Mouse (Mus musculus): Measurements from ENCODE around the gene Cfap77. TPM values are rescaled to one million over a fixed set of nuclear protein-coding genes. Genes with fewer than 3 reads are reported as not detected.

The Cfap77 gene
- polyA plus RNA-seq, 1 experiment from 2014 or later, result 0.35 TPM

DNA sequence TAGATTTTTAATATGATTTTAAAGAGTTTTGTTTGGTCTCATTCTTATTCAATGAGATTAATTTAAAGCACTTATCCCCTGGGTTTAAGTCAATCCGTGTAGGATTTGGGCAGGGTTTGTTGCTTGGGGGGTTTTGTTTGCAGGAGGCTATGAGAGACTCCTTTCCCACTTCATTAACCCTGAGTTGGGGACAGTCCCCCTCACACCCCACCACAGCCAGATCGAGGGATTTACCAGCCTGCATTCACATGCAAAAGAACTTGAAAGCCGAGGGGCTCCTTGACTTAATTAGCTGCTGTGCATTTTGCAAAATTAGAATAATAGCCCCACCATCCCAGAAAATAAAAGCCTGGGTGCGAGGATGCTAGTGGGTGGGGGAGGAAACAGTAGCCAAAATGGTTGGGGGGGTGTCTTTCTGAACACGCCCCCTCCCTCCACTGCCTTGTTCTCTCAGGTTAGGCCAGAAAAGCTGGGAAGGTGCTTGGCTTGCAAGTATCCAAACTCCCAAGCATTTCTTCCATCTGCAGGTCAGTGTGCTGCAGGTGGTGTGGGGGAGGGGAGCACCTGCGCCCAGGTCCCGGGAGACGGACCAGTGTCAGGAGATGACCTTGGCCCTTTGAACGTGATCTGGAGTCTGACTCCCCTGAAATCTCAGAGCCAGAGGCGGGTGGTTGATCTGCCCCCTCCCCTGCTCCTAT is 147.0 kb downstream of the Cfap77 start:
- no peak for ATAC-seq (replicated peaks; ENCODE audit: low FRiP score)
- peaks cover 71% of the 10 kb centered on the region for H3K27me3 ChIP-seq

DNA sequence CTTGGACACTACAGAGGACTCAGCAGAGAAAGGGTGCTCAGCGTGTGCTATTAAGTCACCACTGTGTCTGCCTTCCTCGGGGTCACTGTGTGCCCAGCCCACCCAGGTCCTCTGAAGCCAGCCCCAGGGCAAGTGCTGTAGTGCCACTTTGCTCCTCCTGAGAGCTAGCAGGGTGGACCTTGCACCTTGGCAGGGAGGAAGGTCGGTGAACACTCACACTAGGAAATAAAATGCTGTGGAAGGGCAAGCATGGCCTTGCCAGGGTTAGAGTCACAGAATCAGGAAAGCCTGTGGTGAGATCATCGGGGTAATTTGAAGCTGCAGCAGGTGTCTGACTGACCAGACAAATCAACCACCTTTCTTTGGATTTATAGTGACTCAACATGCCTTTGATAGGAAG is 149.3 kb downstream of the Cfap77 start:
- 52% methylated on average over 4 of the region's 4 CpGs for WGBS
- no peak for ATAC-seq (replicated peaks; ENCODE audit: low FRiP score)
- H3K4me1 ChIP-seq, result peaks cover 23% of the 10 kb centered on the region
- H3K4me3 ChIP-seq (replicated peaks), result no peak overlapping the region
- H3K27ac ChIP-seq, result no peak overlapping the region
- H3K4me2 ChIP-seq, result no peak overlapping the region
- H3K9ac ChIP-seq, result no peak overlapping the region
- peaks cover 33% of the 10 kb centered on the region for H3K36me3 ChIP-seq
- H3K27me3 ChIP-seq, result peaks cover 48% of the 10 kb centered on the region
- H3K9me3 ChIP-seq (replicated peaks), result no peaks in the 10 kb centered on the region

More for the DNA sequence above, 147.0 kb downstream of the Cfap77 start:
- Histone ChIP-seq H3K9me3 (replicated peaks) (no peaks in the 10 kb centered on the region), H3K4me1 (peaks cover 29% of the 10 kb centered on the region), H3K36me3 (peaks cover 22% of the 10 kb centered on the region), H3K4me2 (peak overlapping the region; percentile 58), H3K4me3 (replicated peaks) (peak overlapping the region; percentile 31), H3K27ac (no peak overlapping the region), H3K9ac (no peak overlapping the region)
- WGBS, result 2% methylated on average over 10 of the region's 10 CpGs

DNA sequence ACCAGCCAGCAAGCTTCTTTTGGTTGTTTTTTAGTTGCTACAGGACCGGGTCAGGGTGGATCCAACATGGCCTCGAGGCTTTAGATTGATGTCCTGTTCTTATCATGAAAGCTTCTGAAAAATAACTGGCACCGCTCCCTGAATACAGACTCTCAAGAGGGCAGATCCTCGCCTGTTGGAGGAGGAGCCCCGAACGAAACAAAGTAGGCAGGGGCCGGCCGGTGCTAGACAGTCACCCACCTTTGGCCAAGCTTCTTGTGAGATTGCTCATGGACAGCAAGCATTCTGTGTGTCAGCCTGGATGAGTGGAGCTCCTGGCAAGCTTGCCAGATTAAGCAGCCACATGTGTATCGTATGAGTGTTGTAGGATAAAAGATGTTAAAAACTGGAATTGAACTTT is 150.1 kb downstream of the Cfap77 start:
- peaks cover 41% of the 10 kb centered on the region for H3K27me3 ChIP-seq
- H3K36me3 ChIP-seq, result peaks cover 40% of the 10 kb centered on the region
- H3K9me3 ChIP-seq (replicated peaks), result no peaks in the 10 kb centered on the region
- 84% methylated on average over 9 of the region's 9 CpGs for WGBS
- no peak for ATAC-seq (replicated peaks; ENCODE audit: low FRiP score)
- H3K4me1 ChIP-seq, result peaks cover 22% of the 10 kb centered on the region
- H3K4me3 ChIP-seq (replicated peaks), result no peak overlapping the region
- no peak overlapping the region for H3K9ac ChIP-seq
- no peak overlapping the region for H3K4me2 ChIP-seq
- no peak overlapping the region for H3K27ac ChIP-seq

DNA sequence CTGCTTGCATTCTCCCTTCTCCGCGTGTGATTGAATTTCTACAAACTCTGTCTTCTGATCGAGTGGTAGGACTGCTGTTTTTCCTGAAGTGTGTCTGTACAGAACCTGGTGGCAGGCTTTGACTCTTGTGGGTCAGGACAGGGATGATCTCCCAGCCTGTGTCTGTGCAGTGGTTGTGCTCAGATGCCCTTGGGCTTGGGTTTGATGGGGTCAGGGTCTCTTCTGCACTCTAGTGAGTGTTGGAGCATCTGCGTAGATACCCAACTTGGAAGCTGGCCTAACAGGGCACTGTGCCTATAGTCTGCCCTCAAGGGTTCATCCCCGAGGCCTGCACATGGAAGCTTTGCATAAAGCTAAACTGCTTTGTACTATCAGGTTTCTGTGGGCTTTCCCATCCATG is 151.0 kb downstream of the Cfap77 start:
- no peak overlapping the region for H3K27ac ChIP-seq
- H3K27me3 ChIP-seq, result peaks cover 32% of the 10 kb centered on the region
- 78% methylated on average over 5 of the region's 5 CpGs for WGBS
- no peaks in the 10 kb centered on the region for H3K9me3 ChIP-seq (replicated peaks)
- H3K4me2 ChIP-seq, result no peak overlapping the region
- no peak for ATAC-seq (replicated peaks; ENCODE audit: low FRiP score)
- peaks cover 47% of the 10 kb centered on the region for H3K36me3 ChIP-seq
- no peak overlapping the region for H3K4me3 ChIP-seq (replicated peaks)
- no peak overlapping the region for H3K9ac ChIP-seq
- peaks cover 13% of the 10 kb centered on the region for H3K4me1 ChIP-seq

DNA sequence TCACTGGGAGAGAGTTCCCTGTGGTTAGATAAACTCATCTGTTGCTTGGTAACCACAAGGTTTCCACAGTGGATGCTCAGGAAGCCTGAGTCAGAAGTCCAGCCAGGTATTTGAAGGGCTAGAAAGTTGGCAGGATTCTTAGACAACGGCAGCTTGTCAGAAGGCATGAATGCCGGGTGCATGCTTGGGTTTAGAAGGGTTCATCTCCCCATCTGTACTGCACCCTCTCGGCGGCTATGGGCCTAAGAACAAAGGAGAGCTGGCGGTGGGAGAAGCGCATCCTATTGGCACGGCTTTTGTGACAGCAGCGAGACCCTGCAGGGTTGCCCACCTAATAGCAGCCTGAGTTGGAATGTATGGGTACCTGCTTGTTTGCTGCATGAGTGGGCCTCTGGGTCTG is 152.6 kb downstream of the Cfap77 start:
- peaks cover 53% of the 10 kb centered on the region for H3K36me3 ChIP-seq
- no peak overlapping the region for H3K4me2 ChIP-seq
- H3K27ac ChIP-seq, result no peak overlapping the region
- H3K4me3 ChIP-seq (replicated peaks), result no peak overlapping the region
- 91% methylated on average over 8 of the region's 8 CpGs for WGBS
- ATAC-seq (replicated peaks; ENCODE audit: low FRiP score), result no peak
- H3K9me3 ChIP-seq (replicated peaks), result no peaks in the 10 kb centered on the region
- H3K27me3 ChIP-seq, result peaks cover 16% of the 10 kb centered on the region
- H3K4me1 ChIP-seq, result no peaks in the 10 kb centered on the region
- no peak overlapping the region for H3K9ac ChIP-seq

DNA sequence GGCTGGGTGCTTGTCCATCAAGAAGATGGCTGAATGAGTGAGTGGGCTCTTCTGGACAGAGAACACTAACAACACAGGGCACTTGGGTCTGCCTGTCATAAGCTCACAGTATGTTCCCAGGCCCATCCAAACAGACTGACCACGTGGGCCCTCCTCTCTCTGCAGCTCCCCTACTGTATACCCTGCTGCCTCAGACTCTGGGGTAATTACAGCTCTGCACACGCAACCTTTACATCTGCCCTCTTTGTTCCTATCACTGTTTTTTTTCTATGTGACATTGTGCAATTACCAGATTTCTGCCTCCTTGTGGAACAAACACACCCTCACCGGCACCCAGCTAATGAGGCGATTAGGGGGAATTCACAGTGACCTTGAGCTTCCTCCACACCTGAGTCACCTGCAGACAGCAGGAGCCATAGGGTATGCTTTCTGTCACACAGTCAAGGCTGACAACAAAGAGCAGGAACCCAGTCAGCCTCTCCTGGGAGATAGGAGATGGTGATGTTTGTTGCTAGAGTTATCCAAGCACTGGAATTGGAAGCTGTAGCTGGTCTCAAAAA is 157.4 kb downstream of the Cfap77 start:
- no peaks in the 10 kb centered on the region for H3K9me3 ChIP-seq (replicated peaks)
- H3K4me3 ChIP-seq (replicated peaks), result no peak overlapping the region
- no peak overlapping the region for H3K4me2 ChIP-seq
- ATAC-seq (replicated peaks; ENCODE audit: low FRiP score), result no peak
- H3K27ac ChIP-seq, result no peak overlapping the region
- H3K27me3 ChIP-seq, result no peaks in the 10 kb centered on the region
- peaks cover 68% of the 10 kb centered on the region for H3K36me3 ChIP-seq
- no peak overlapping the region for H3K9ac ChIP-seq
- no peaks in the 10 kb centered on the region for H3K4me1 ChIP-seq
- 79% methylated on average over 4 of the region's 4 CpGs for WGBS

DNA sequence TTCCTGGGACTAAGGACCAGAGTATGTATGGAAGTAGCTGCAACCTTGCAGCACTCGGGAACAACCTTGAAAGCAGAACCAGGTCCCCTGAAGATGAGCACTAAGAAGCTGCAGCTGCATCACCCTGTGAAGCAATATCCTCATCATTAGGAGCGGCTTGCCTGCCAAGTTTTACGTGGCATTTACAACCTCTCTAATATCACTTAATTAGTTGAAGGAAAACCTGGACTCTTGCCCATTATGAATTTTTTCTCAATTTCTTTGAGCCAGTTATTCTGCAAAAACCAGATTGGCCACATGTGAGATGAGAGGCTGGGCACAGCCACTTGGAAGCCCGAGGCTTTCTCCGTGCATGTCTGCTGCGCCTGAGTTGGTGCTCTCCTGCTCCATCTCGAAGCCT is 159.0 kb downstream of the Cfap77 start:
- Histone ChIP-seq H3K9me3 (replicated peaks) (no peaks in the 10 kb centered on the region), H3K36me3 (peaks cover 75% of the 10 kb centered on the region), H3K4me3 (replicated peaks) (no peak overlapping the region), H3K27ac (no peak overlapping the region), H3K9ac (no peak overlapping the region), H3K27me3 (no peaks in the 10 kb centered on the region), H3K4me1 (no peaks in the 10 kb centered on the region), H3K4me2 (no peak overlapping the region)
- 80% methylated on average over 7 of the region's 7 CpGs for WGBS
- no peak for ATAC-seq (replicated peaks; ENCODE audit: low FRiP score)

DNA sequence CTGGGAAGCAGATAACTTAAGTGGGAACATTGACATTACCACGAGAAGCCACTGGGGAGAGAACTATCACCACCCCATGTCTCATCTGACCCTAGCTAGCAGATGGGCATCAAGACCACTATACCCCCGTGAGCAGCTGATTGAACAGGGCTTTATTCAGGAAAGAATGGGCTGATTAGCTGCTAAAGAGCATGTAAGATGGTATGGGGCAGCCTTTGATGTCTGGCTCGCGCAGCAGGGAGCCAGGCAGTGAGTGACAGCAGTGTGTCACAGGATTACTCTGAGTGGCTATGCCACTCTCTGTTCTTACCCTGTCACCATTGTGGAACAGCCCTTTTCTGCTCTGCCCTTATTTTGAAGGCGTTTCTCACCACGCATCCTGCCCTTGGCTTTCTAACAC is 161.3 kb downstream of the Cfap77 start:
- no peak overlapping the region for H3K4me2 ChIP-seq
- peaks cover 70% of the 10 kb centered on the region for H3K36me3 ChIP-seq
- no peaks in the 10 kb centered on the region for H3K4me1 ChIP-seq
- no peak overlapping the region for H3K4me3 ChIP-seq (replicated peaks)
- ATAC-seq (replicated peaks; ENCODE audit: low FRiP score), result no peak
- no peak overlapping the region for H3K27ac ChIP-seq
- no peaks in the 10 kb centered on the region for H3K27me3 ChIP-seq
- no peak overlapping the region for H3K9ac ChIP-seq
- WGBS, result 63% methylated on average over 6 of the region's 6 CpGs
- no peaks in the 10 kb centered on the region for H3K9me3 ChIP-seq (replicated peaks)

DNA sequence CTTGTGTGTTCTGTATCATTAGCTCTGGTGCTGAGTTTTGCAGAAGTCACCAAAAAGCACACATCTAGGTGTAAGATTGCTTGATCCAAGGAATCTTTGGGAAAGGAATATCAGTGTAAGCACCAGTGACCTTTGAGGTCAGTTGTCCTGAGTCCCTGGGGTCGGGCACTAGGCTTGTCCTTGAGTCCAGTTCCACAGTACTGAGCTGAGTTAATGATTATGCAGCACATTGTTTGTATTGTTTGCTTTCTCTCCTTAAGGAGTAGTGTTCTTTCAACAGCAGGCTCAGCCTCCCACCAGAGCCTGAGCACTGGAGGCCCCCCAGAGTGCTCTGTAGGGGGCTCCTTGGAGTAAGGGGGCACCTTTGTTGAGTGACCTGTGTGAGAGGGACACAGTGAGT is 162.1 kb downstream of the Cfap77 start:
- no peaks in the 10 kb centered on the region for H3K27me3 ChIP-seq
- WGBS, result 55% methylated on average over 1 of the region's 1 CpGs
- H3K27ac ChIP-seq, result no peak overlapping the region
- ATAC-seq (replicated peaks; ENCODE audit: low FRiP score), result no peak
- no peaks in the 10 kb centered on the region for H3K9me3 ChIP-seq (replicated peaks)
- no peak overlapping the region for H3K4me3 ChIP-seq (replicated peaks)
- no peak overlapping the region for H3K9ac ChIP-seq
- H3K4me2 ChIP-seq, result no peak overlapping the region
- H3K36me3 ChIP-seq, result peaks cover 77% of the 10 kb centered on the region
- H3K4me1 ChIP-seq, result no peaks in the 10 kb centered on the region

DNA sequence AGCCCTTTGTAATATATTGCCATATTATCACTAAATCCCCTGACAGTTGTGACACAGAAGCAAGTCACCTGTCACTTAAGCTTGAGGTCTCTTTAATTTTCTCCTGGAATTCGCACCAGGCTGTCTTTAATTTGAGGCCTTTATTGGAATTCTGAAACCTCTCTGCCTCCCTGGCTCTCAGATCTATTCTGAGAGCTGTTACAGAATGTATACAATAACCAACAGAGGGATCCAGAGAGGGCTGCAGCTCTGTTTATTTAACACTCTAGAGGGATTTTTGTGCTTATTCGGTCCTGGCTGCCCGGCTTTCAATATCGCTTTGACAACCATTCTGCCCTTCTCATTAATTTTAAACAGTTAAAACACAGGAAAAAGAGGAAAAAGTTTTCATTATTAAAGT is 170.0 kb downstream of the Cfap77 start:
- H3K9me3 ChIP-seq (replicated peaks), result no peaks in the 10 kb centered on the region
- no peaks in the 10 kb centered on the region for H3K27me3 ChIP-seq
- no peaks in the 10 kb centered on the region for H3K4me1 ChIP-seq
- H3K9ac ChIP-seq, result no peak overlapping the region
- 75% methylated on average over 4 of the region's 4 CpGs for WGBS
- ATAC-seq (replicated peaks; ENCODE audit: low FRiP score), result no peak
- no peak overlapping the region for H3K27ac ChIP-seq
- H3K4me2 ChIP-seq, result no peak overlapping the region
- peaks cover 67% of the 10 kb centered on the region for H3K36me3 ChIP-seq
- H3K4me3 ChIP-seq (replicated peaks), result no peak overlapping the region

DNA sequence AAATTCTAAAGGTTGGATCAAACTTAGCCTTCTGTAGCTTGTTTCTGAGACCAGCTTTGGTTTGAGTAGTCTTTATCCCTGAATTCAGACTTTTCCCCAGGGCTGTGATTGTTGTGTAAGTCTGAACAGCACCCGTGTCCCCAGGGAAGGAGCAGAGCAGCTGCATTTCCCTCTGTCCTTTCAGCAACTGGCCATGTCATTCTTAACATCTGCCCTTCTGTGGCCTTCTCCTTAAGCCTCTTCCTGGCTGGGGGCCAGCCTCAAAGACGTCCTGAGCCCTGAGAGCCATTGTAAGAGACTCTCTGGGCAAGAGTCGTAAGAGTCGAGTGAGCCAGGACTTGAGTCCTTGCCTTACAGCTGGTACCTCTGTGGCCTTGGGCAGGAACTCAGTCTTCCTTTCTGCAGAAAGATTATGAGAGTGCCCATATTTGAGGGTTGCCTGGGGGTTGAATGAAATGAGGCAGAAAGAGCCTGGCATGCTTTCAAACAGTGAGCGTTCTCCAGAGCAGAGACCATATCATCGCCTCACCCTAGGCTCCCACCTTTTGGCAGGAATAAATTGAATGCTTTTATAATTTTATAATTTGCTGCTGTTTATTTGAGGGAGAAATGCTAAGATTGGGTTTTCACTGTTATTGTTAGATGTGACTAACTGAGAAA is 171.9 kb downstream of the Cfap77 start:
- 81% methylated on average over 6 of the region's 6 CpGs for WGBS

DNA sequence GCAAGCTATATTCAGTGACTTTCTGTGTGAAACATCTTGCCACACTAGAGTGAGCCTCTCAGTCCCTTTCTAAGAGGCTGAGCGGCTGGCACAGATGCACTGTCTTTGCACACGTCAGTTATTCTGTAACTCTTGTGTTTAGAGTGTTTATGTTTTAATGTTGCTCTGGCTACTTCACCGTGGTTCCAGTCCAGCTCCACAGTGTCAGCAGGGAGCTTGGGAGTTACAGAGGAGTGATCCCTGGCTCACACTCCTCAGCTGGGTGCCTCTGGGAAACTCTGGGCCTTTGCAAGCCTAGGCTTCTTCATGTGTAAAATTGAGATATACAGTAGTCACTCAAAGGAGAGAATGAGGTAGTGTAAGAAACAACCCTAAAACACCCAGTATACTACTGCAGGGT is 172.8 kb downstream of the Cfap77 start:
- Histone ChIP-seq H3K36me3 (peaks cover 59% of the 10 kb centered on the region), H3K4me3 (replicated peaks) (no peak overlapping the region), H3K27ac (no peak overlapping the region), H3K27me3 (no peaks in the 10 kb centered on the region), H3K4me1 (no peaks in the 10 kb centered on the region), H3K9me3 (replicated peaks) (no peaks in the 10 kb centered on the region), H3K9ac (no peak overlapping the region), H3K4me2 (no peak overlapping the region)
- no peak for ATAC-seq (replicated peaks; ENCODE audit: low FRiP score)
- WGBS, result 91% methylated on average over 3 of the region's 3 CpGs

More for the DNA sequence above, 171.9 kb downstream of the Cfap77 start:
- no peak for ATAC-seq (replicated peaks; ENCODE audit: low FRiP score)
- no peak overlapping the region for H3K4me2 ChIP-seq
- peaks cover 61% of the 10 kb centered on the region for H3K36me3 ChIP-seq
- no peak overlapping the region for H3K9ac ChIP-seq
- H3K27ac ChIP-seq, result no peak overlapping the region
- H3K4me3 ChIP-seq (replicated peaks), result no peak overlapping the region
- no peaks in the 10 kb centered on the region for H3K4me1 ChIP-seq
- H3K27me3 ChIP-seq, result no peaks in the 10 kb centered on the region
- no peaks in the 10 kb centered on the region for H3K9me3 ChIP-seq (replicated peaks)
